Mouse (Mus musculus) heart, adult 2 months (tissue): ENCODE data around the gene Ier5l.

Experiments
- CTCF ChIP-seq: fragments of 200-600 bp; IDR thresholded peaks from 2 replicates; pipeline ENCODE4 v1.8.1; 2022; ENCODE audit warnings: antibody characterized with exemption, mild to moderate bottlenecking, moderate library complexity
- EP300 ChIP-seq: fragments of 200-500 bp; IDR thresholded peaks from 2 replicates; pipeline ENCODE4 v1.6.1; 2011; ENCODE audit warnings: low read depth, low read length, control low read depth; ENCODE audit not compliant: insufficient read depth
- POLR2A ChIP-seq: fragments of 200-500 bp; IDR thresholded peaks from 2 replicates; pipeline ENCODE4 v1.6.1; 2011; ENCODE audit warnings: mild to moderate bottlenecking, low read depth, low read length, control low read depth; ENCODE audit not compliant: insufficient read depth

- TF ChIP-seq POLR2A (no peak), CTCF (no peak), EP300 (no peak)
These were observed 36.8 kb upstream of the Ier5l start for GRCm38 (mm10) chr2:30510711-30511380.
